ENCODE assay signal across 8 mouse cellular contexts in the genomic region with DNA sequence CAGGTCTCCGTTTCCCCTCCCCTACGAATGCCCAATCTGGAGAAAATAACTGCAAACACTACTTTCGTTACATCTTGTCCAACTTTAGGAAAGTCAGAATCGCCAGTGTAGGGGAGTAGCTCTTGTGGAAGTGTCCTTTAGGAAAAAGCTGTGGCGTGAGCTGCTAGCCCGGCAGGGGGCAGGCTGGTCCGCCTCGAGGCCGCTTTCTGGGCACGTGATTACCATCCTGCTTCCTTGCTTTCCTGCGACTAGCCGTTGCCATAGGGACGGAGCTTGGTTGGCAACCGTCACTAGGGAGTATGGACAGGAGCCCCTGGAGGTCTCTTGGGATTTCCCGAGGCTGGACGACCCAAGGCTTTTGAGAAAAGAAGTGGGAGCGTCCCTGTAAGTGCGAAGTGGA. TPM values are rescaled to one million over a fixed set of nuclear protein-coding genes. Genes with fewer than 3 reads are reported as not detected.
DNase-seq lines count a peak whose midpoint lies in the region; ATAC-seq lines count a peak whose summit lies in the region.

Wdr66 (plus strand) TSS at position 269 of the 400 bp plus-strand sequence.

- WGBS in hindbrain, embryonic 16.5 days = 2% methylated on average over 18 of the region's 18 CpGs

- H3K4me3 ChIP-seq in hindbrain, embryonic 16.5 days (ENCODE audit: low read length) = peak within 1 kb of the TSS; percentile 43

- H3K4me2 ChIP-seq in hindbrain, embryonic 16.5 days (ENCODE audit: low read length) = peak within 1 kb of the TSS; percentile 87

- peaks cover 4% of the 10 kb centered on the region; the same call in 1 of the 2 replicates for H3K36me3 ChIP-seq in hindbrain, embryonic 16.5 days (ENCODE audit: control insufficient read depth, insufficient read depth, low read length)

- DNase-seq in adipocyte (ENCODE audit: low spot score) = peak; percentile 37
- DNase-seq in embryo, embryonic 10 days (ENCODE audit: low spot score) = peak; percentile 98
- DNase-seq in gastrocnemius, adult 8-10 months (ENCODE audit: low spot score in 2 of 2) = peak; percentile 51 to 73
- peak; percentile 80 for DNase-seq in left cerebral cortex, adult 11 months (ENCODE audit: low spot score)
- peak; percentile 84 for DNase-seq in lung, postnatal 14 days
- peak; percentile 98 for DNase-seq in retina, postnatal 1 day
- peak; percentile 56 to 68 for DNase-seq in thymus, postnatal 36 days

- ATAC-seq in hindbrain, embryonic 16.5 days = peak; percentile 95

- H3K27ac ChIP-seq in hindbrain, embryonic 16.5 days (ENCODE audit: low read depth, low read length) = no peak within 1 kb of the TSS

- peak within 1 kb of the TSS; percentile 43; the same call in 1 of the 2 replicates for H3K9ac ChIP-seq in hindbrain, embryonic 16.5 days (ENCODE audit: low read depth, low read length)

- no peaks in the 10 kb centered on the region; the same call in 1 of the 2 replicates for H3K27me3 ChIP-seq in hindbrain, embryonic 16.5 days (replicated peaks; ENCODE audit: control insufficient read depth, insufficient read depth, low read length)

- H3K4me1 ChIP-seq in hindbrain, embryonic 16.5 days (ENCODE audit: control insufficient read depth, insufficient read depth, low read depth, low read length) = peaks cover 3% of the 10 kb centered on the region

- H3K9me3 ChIP-seq in hindbrain, embryonic 16.5 days (ENCODE audit: control insufficient read depth, low read length) = no peaks in the 10 kb centered on the region

RNA-seq across cellular contexts. Expression of gene Wdr66, which starts in this region (rescaled TPM):
- 1 to 10 TPM in 3 of 4 experiments, under 1 TPM in 1; 0.76 to 1.8 (median 1.2) TPM for total RNA-seq in gastrocnemius, adult 8-10 months (2022)
- polyA plus RNA-seq in hindbrain, embryonic 16.5 days (2015; fragmentation: Nextera tagmentation; extraction: Ambion mirVana) = 1.1 and 1.4 TPM in 2 replicates

Comparison
In these comparisons a context has a peak if more than half of its experiments do, and no peak if none do; other contexts are left out.
1. DNase-seq: peak in every context shown above with its lines; median percentile 98 in embryo, embryonic 10 days; 98 in retina, postnatal 1 day; 84 in lung, postnatal 14 days; 80 in left cerebral cortex, adult 11 months; 62 in gastrocnemius, adult 8-10 months; 62 in thymus, postnatal 36 days; 37 in adipocyte.